Mouse (Mus musculus) adrenal gland, postnatal 0 days (tissue): Measurements from ENCODE around the gene Snrpg. TPM values are rescaled to one million over a fixed set of nuclear protein-coding genes. Genes with fewer than 3 reads are reported as not detected.

Source experiments
- polyA plus RNA-seq: library from polyadenylated mRNA; unstranded; fragments of >200 nt; fragmentation: Nextera tagmentation; extraction: Ambion mirVana; gene quantifications from 2 replicates; pipeline ENCODE4 v1.2.1, GENCODE M21; 2015

The Snrpg gene
- polyA plus RNA-seq: 784 and 796 TPM in 2 replicates

DNA sequence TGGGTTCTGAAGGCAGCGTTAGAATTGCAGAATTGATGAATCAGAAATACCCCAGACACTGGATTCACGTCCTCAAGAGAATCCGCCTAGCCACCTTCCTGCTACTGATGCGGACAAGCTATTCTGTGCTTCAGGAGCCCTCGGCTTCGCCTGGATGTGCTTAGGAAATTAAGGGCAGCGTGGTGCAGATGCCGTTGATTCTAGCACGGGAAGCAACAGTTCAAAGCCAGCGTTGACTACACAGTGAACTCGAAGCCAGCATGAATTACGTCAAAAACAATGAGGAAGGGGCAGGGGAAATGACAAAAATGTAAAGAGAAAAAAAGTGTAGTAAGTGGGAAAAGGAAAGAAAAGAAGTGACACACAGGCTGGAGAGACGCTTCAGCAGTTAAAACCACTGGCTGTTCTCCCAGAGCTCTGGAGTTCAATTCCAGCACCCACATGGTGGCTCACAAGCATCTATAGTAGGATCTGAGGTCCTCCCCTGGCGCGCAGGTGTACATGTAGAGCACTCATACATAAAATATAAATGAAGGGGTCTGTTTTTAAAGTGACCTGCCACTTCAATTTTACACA is at the start of gene Snrpg:
TSS of gene Snrpg (plus strand) at position 541 of the 576 bp plus-strand sequence.

DNA sequence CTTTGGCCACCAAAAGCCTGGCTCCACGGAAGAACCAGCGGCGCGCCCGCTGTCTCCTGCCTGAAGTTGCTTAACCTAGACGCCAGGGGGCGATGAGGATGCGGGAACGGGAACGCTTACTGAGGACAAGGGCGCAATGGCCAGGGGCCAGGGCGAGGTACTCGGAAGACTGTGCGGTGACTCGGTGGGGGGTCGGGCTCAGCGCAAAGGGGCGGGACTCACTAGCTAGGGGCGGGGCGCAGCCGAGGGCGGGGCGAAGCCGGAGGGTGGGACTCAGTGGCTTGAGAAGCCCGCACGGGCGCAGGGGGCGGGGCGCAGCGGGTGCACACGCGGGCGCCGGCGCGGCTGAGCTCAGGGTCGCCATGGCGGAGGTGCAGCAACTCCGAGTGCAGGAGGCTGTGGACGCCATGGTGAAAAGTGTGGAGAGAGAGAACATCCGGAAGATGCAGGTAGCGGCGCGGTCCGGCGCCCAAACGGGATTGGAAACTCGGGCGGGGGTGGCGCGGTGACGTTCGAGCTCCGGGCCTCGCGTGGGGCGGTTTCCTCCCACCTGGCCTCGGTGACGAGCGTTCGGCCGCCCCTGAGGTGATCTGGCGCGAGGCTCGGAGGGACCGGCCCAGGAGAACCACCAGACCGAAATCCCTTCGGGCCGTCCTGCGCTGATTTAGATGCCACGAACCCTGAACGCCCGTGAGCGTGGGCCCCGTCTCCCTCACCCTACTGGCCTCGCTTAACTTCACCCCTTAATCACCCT is 5.6 kb upstream of the Snrpg start, which contains the start of gene Fam136a:
TSS of gene Fam136a (plus strand) at position 276 of the 754 bp plus-strand sequence.

DNA sequence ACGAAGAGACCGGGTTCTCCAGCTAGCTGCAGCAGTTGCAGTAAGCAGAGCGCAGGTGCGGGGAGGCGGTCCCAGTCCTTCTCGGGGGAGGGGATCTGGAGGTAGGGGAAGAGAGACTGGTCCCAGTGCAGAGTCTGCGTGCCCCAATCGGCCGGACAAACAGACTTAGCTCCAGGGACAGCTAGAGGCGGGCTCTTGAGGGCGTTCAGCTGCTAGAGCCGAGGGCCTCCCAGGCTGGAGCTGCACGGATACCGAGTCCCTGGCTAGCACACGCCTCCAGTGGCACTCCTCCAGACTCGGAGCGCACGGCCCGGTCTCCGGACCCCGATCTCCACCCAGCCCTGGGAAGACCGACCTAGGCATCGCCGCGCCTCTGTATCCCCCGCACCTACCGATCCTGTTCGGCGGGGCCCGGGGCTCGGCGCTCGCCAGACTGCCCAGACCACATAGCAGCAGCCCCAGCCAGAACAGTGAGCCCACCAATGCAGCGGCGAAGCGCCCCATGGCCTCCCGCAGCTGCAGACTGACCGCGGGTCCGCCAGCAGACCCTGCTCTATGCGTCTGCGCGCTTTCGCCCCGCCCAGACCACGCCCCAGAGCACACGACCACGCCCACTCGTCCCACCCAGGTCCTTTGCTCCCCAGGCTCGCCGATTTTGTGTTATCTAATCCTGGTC is 25.6 kb downstream of the Snrpg start, which contains the start of gene Pcyox1:
TSS of gene Pcyox1 (minus strand) at position 574 of the 676 bp plus-strand sequence.

DNA sequence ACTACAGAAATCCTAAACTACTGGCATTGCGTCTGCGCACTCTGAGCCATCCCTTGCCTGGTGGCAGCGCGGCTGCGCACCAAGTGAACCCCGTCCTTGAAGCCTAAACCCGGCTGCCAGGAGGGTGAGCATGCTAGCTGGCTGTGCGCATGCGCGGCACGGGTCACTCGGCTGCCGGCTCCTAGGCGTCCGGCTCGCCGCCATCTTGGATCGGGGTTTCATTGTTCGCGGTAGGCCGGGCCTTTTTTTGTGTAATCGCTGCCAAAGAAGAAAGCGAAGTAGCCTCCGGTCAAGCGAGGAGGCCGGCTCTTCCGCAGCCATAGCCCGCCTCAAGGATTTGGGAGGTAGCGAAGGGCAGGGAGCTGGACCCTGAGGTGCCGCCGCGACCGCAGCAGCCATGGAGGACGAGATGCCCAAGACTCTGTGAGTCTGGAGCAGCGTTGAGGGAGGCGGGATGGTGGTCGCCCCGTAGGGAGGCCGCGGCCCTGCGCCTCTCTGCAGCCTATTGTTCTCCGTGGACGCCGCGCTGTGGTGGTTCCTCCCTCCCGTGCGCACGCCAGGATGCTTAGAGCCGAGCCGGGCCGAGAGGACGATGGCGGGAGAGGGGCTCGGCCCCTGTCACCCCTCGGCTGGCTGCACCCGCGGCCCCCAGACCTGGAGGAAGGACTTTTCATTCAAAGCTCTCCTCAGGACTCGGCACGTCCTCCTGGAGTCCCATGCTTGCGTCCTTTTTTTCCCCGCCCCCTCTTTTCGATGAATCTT is 33.2 kb downstream of the Snrpg start, which contains the start of gene Tia1:
TSS of gene Tia1 (plus strand) at position 120 of the 762 bp plus-strand sequence.

DNA sequence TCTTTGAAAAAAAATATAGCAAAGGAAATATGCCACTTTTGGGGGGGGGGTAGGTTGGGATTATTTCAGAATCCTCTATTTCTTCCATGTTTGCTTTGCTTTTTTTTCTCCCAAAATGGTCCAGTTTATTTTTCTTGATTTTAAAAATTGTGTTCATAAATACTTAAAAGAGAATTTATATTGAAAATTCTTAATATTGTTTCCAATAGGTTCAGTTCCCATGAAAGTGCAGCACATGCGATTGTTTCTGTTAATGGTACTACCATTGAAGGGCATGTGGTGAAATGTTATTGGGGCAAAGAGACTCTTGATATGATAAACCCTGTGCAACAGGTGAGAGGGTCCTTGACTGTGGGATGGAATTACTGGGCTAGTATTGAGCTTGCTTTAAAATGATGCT is 55.3 kb downstream of the Snrpg start, which contains the start of gene Gm44790:
TSS of gene Gm44790 (plus strand) at position 301 of the 400 bp plus-strand sequence.

Other genes with a start within 250 kb of the Snrpg start
- gene Tgfa, start 176.1 kb upstream of the Snrpg start, polyA plus RNA-seq: 3.8 and 5.6 TPM in 2 replicates
- gene Fam136a, start 5.7 kb upstream of the Snrpg start, polyA plus RNA-seq: 203 and 239 TPM in 2 replicates
- gene Pcyox1, start 25.9 kb downstream of the Snrpg start, polyA plus RNA-seq: 81.1 and 146 TPM in 2 replicates
- gene Tia1, start 32.9 kb downstream of the Snrpg start, polyA plus RNA-seq: 52.7 and 80.3 TPM in 2 replicates
- not detected in 2 replicates for gene Gm44790, start 55.4 kb downstream of the Snrpg start, polyA plus RNA-seq
- 22.9 and 25.9 TPM in 2 replicates for gene C87436, start 67.1 kb downstream of the Snrpg start, polyA plus RNA-seq
- 283 and 364 TPM in 2 replicates for gene Pcbp1, start 155.0 kb downstream of the Snrpg start, polyA plus RNA-seq